Mouse (Mus musculus) cerebellum, adult 2 months (tissue): ENCODE measurements around the gene Pax5. TPM values are rescaled to one million over a fixed set of nuclear protein-coding genes. Genes with fewer than 3 reads are reported as not detected.
A peak's percentile ranks its signal among the peaks of the same experiment; 100 is the strongest.

Experiments used
- DNase-seq, 2 experiments: peaks; one replicate each; pipeline ENCODE4 v3.0.0; 2021
- H3K27ac ChIP-seq: fragments of 200-500 bp; 2 replicates; pipeline ENCODE4 v1.5.1; 2012; ENCODE audit warnings: low read length, control low read depth, inconsistent platforms; ENCODE audit not compliant: insufficient read depth
- H3K27me3 ChIP-seq: fragments of 200-500 bp; 2 replicates; pipeline ENCODE4 v1.6.1; 2012; ENCODE audit warnings: inconsistent platforms, mild to moderate bottlenecking, low read length, moderate library complexity; ENCODE audit not compliant: control insufficient read depth, insufficient read depth
- H3K4me1 ChIP-seq: fragments of 200-500 bp; 2 replicates; pipeline ENCODE4 v1.6.1; 2011; ENCODE audit warnings: low read length; ENCODE audit not compliant: control insufficient read depth, insufficient read depth
- H3K4me3 ChIP-seq: fragments of 200-500 bp; replicated peaks from 2 replicates; pipeline ENCODE3; 2011; ENCODE audit warnings: mild to moderate bottlenecking, low read depth, low read length, control low read depth; ENCODE audit not compliant: insufficient read depth
- CTCF ChIP-seq: fragments of 200-500 bp; IDR thresholded peaks from 2 replicates; pipeline ENCODE4 v1.5.1; 2011; ENCODE audit warnings: low read depth, mild to moderate bottlenecking, control low read depth, low read length, moderate library complexity, borderline replicate concordance; ENCODE audit not compliant: insufficient read depth
- POLR2A ChIP-seq: fragments of 200-500 bp; IDR thresholded peaks from 2 replicates; pipeline ENCODE4 v1.6.1; 2011; ENCODE audit warnings: low read length, control low read depth, borderline replicate concordance; ENCODE audit not compliant: insufficient read depth
- WGBS: fragments of 180-500 bp; shearing (Covaris S2); methylation state at CpG from one replicate; pipeline ENCODE4 v1.1.7; 2018; 5-methylcytosine and 5-hydroxymethylcytosine counted together
- polyA plus RNA-seq: library from polyadenylated mRNA; depleted of rRNA; stranded (reverse); fragments of >200 nt; gene quantifications from 2 replicates; pipeline ENCODE4 v1.2.3, GENCODE M21; 2012

Pax5 gene
- polyA plus RNA-seq, 1 experiment, result 0.13 TPM

DNA sequence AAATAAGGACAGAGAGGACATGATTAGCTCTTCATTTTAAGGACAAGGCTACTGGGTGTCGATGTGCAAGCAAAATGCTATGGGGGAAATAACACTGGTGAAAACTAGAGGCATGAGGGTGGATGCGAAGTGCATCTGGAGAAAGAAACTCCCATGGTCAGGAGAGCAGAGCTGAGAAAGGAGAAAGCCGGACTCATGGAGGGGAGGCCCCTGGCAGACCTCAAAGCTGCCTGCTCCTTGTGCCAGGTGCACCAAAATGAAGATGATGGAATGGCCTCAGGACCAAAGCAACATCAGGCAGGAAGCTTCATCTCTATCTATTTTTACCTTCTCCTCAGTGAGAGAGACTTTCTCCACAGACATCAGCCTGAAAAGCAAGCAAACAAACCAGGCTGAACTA, 7.4 kb upstream of the Pax5 start:
- Histone ChIP-seq H3K4me3 (no peak overlapping the region), H3K4me1 (no peaks in the 10 kb centered on the region), H3K27ac (no peak overlapping the region), H3K27me3 (peaks cover 10% of the 10 kb centered on the region; the same call in 1 of the 2 replicates)
- DNase-seq, result no peak
- 84% methylated on average over 3 of the region's 3 CpGs for WGBS
- TF ChIP-seq CTCF (no peak), POLR2A (no peak)

DNA sequence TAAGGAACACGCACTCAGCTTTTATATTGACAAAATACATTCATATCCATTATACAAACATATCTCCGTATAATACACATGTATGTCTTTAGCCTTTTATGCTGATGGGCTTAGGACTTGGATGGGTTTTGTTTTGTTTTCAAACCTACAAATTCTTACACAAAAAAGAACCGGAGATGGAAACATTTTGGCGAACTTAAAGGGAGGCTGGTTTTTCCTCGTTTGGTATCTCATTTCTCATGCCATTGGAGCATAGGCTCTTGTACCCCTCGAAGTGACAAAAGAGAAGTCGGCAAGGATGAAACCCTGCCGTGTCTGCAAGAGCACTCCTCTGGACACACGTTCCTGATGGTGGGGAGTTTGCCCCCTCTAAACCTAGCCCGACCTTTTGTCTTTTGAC, 6.1 kb upstream of the Pax5 start:
- 15% methylated on average over 10 of the region's 10 CpGs for WGBS
- H3K27me3 ChIP-seq, result peaks cover 12% of the 10 kb centered on the region; the same call in 1 of the 2 replicates
- no peaks in the 10 kb centered on the region for H3K4me1 ChIP-seq
- no peak for DNase-seq
- H3K27ac ChIP-seq, result no peak overlapping the region
- TF ChIP-seq CTCF (no peak), POLR2A (no peak)
- H3K4me3 ChIP-seq, result no peak overlapping the region

DNA sequence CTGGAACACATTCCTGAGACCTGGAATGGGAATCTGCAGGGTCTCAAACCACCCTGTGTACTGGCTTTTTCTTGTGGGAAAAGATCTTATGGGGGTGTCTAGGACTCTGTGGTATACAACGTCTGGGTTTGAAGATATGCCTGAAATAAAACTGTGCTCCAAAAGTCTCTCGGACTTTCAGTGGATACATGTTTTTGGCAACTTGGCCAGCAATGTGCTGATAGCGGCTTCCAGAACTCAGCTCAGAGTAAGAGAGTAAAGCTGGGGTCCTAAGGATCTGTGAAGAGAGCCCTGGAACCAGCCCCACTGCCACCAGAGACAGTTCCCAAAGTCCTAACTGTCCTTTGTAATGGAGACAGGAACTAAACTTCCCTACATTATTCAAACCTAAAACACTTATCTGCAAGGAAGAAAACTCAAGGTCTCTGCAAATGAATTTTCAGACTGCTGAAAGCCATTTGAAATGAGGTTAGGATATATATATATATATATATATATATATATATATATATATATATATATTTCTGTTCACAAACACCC, 5.4 kb upstream of the Pax5 start:
- Histone ChIP-seq H3K27me3 (peaks cover 14% of the 10 kb centered on the region; the same call in 1 of the 2 replicates), H3K4me3 (no peak overlapping the region), H3K4me1 (no peaks in the 10 kb centered on the region), H3K27ac (no peak overlapping the region)
- WGBS, result 19% methylated on average over 3 of the region's 3 CpGs
- TF ChIP-seq CTCF (no peak), POLR2A (no peak)
- no peak for DNase-seq

DNA sequence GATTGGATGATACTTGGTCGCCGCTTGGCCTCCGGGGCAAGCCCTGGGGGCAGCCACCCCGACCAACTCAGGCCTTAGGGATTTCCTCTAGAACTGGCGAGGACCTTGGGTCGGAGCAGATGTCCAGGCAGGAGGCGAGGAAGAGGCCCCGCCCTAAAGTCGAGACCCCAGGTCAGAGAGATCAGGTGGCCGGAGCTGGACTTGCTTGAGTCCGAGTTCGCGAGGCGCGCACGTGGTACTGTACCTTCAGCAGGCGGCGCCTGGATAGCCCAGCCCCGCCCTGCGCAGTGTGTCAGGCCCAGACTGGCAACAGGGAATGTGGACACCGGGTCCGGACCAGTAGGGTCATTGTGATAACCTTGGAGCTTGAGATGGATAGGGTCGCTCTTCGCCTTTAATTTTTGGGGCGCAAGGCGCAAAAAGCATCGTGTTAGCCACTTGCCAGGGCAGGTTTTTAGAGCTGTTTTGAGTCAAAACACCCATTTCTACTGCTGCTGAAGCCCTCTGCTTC, 3.9 kb upstream of the Pax5 start:
- DNase-seq, result peak in 1 of 2 experiments; percentile 13
- Histone ChIP-seq H3K4me3 (no peak overlapping the region), H3K4me1 (no peaks in the 10 kb centered on the region), H3K27me3 (peaks cover 15% of the 10 kb centered on the region; the same call in 1 of the 2 replicates), H3K27ac (no peak overlapping the region)
- WGBS, result 3% methylated on average over 27 of the region's 27 CpGs
- TF ChIP-seq POLR2A (no peak), CTCF (no peak)

DNA sequence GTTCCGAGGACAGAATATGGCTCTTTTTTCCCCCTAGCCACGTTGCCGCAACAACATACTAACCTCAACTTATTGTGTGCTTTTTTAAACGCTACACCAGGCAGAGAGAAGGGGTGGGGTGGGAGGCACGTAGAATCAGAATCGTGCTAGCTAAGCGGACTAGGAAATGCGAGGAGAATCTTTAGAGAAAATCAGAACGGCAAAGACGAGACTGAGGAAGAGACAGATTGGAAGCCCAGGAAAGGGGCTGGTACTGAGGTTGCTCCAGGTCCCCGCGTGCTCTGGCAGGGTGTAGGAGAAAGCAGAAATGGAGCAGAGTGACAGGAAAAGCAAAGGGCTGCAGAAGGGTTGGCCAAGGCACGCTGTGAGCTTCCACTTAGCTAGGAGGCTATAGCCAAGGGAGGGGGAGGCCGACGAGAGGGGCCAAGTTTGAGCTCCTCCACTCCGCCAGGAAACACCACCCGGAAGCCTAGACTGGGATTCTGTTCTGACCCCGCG, 3.3 kb upstream of the Pax5 start:
- TF ChIP-seq POLR2A (no peak), CTCF (no peak)
- peak in 1 of 2 experiments; percentile 16 for DNase-seq
- no peaks in the 10 kb centered on the region for H3K4me1 ChIP-seq
- H3K27ac ChIP-seq, result no peak overlapping the region
- H3K4me3 ChIP-seq, result no peak overlapping the region
- H3K27me3 ChIP-seq, result peaks cover 15% of the 10 kb centered on the region; the same call in 1 of the 2 replicates
- 2% methylated on average over 19 of the region's 19 CpGs for WGBS

DNA sequence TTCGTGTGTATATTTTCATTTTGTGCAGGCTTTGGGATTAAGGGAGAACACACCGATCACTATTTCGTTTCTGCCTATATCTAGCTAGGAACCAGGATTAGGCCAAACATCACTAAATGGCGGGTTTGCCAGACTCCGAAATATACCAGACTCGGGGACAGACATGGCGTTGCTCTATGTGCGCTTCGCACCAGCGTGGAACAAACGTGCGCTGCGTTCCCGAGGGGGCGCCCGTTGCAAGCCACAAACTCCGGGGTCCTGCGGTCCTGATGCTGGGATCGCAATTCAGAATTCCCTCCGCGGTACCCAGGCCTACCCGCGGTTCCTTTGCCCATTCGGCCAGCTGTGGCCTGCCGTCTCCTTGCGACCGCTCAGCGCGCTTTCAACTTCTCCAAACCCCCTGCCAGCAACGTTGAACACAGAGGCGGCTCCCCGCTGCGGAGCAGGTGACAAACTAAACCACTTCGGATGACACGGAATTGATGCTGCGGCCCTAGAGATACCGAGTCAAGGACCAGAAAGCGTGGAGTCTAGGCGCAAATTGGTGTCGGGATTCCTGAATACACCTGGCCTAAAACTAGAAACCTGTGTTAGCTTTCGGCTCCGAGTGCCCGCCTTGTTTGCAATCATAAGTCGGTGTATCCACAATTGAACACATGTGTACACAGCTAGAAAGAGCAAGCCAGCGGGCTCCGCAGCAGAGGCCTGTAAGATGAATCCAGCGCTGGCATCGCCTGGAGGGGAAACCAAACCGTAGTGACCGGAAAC, 2.7 kb upstream of the Pax5 start:
- H3K4me1 ChIP-seq, result no peaks in the 10 kb centered on the region
- peaks cover 15% of the 10 kb centered on the region; the same call in 1 of the 2 replicates for H3K27me3 ChIP-seq
- no peak overlapping the region for H3K27ac ChIP-seq
- TF ChIP-seq CTCF (no peak), POLR2A (no peak)
- WGBS, result 3% methylated on average over 50 of the region's 50 CpGs
- no peak overlapping the region for H3K4me3 ChIP-seq
- DNase-seq, result peak in 1 of 2 experiments; percentile 39

DNA sequence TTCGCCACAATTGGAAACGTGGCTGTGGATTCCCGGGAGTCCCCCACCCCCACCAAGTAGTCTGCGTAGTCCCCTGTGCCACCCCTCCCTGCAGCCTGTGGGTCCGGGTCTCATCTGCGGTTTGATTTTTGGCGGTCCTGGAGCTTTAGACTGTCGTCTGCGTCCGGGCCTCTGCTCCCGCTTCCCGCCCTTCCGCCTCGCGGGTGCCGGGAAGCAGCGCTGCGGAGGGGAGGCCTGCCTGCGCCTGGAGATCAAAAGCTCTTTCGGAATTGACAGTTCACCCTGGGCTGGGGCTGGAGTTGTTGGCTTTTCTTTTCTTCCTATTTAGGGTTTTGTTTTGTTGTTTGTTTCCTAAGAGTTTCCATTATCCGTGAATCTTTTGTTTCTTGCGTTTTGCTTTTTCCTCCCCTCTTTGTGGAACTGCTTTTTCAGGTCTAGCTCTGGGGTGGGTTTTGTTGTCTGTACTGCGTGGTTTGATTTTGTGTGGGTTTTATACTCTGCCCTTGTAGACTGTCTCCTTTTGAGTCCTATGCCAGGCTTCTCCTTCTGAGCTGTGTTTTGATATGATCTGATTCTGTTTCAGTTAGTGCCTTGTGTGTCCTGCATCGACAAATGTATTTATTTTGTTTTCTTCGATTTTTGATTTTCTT, 1.9 kb upstream of the Pax5 start:
- 6% methylated on average over 25 of the region's 25 CpGs for WGBS
- H3K4me3 ChIP-seq, result no peak overlapping the region
- peaks cover 15% of the 10 kb centered on the region; the same call in 1 of the 2 replicates for H3K27me3 ChIP-seq
- TF ChIP-seq POLR2A (no peak), CTCF (no peak)
- no peak overlapping the region for H3K27ac ChIP-seq
- H3K4me1 ChIP-seq, result no peaks in the 10 kb centered on the region
- DNase-seq, result peak in 1 of 2 experiments; percentile 18
